Mouse (Mus musculus) stomach, postnatal 0 days (tissue): ENCODE measurements around the gene Adam30.

Experiments
- CTCF ChIP-seq: IDR thresholded peaks from 2 replicates; pipeline ENCODE4 v1.5.1; 2016; ENCODE audit warnings: antibody characterized with exemption, low read depth, mild to moderate bottlenecking, moderate library complexity
- EP300 ChIP-seq: optimal IDR thresholded peaks from 2 replicates; pipeline ENCODE3; 2016; ENCODE audit warnings: antibody characterized with exemption

DNA sequence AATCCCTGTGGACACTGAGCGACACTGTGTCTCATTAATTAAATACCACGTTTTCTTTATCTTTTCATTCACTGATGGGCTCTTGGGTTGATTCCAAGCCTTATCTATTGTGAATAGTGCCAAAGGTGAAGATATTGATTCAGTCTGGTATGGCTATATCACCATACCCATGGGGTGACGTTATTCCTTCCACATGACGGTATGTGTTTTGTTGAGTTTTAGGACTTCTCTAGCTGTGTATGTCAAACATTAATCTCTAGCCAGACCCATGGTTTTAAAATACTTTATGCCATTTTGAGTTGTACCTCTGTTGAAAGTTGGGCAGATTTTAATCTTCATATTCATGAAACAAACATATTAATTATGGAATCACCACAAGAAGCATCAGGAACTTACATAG lies 48.7 kb downstream of the Adam30 start:
- no peak for TF ChIP-seq CTCF
- no peak for TF ChIP-seq EP300
